Mouse (Mus musculus) layer of hippocampus, adult 9-11 months (tissue): ENCODE data around the gene Rims4.
A peak's percentile ranks its signal among the peaks of the same experiment; 100 is the strongest.

Experiments
- DNase-seq: peaks from one replicate; pipeline ENCODE4 v3.0.0; 2022

The Rims4 gene

GRCm38 (mm10) chr2:163918317-163919258 lies at the start of gene Rims4:
Gene Rims4, minus strand, starts transcription at chr2:163918683.
- peak; percentile 64 for DNase-seq

- no peak for DNase-seq
These were observed 47.2 kb upstream of the Rims4 start for GRCm38 (mm10) chr2:163965706-163966105.

- no peak for DNase-seq
These were observed 46.4 kb upstream of the Rims4 start for GRCm38 (mm10) chr2:163964606-163965560.

GRCm38 (mm10) chr2:163953622-163954310 lies 35.3 kb upstream of the Rims4 start:
- DNase-seq, result no peak

- peak; percentile 68 for DNase-seq
These were observed 33.3 kb upstream of the Rims4 start for GRCm38 (mm10) chr2:163951770-163952169.

- DNase-seq, result no peak
These were observed 29.5 kb upstream of the Rims4 start for GRCm38 (mm10) chr2:163947976-163948375.

GRCm38 (mm10) chr2:163946221-163946620 lies 27.7 kb upstream of the Rims4 start:
- DNase-seq, result peak; percentile 11

GRCm38 (mm10) chr2:163944511-163944910 lies 26.0 kb upstream of the Rims4 start:
- DNase-seq, result no peak

GRCm38 (mm10) chr2:163943056-163943455 lies 24.6 kb upstream of the Rims4 start:
- no peak for DNase-seq

GRCm38 (mm10) chr2:163939522-163939921 lies 21.0 kb upstream of the Rims4 start:
- DNase-seq, result no peak

- DNase-seq, result no peak
These were observed 13.7 kb upstream of the Rims4 start for GRCm38 (mm10) chr2:163932151-163932550.

- no peak for DNase-seq
These were observed 10.1 kb upstream of the Rims4 start for GRCm38 (mm10) chr2:163928464-163929200.

GRCm38 (mm10) chr2:163925044-163925443 lies 6.6 kb upstream of the Rims4 start:
- DNase-seq, result no peak

GRCm38 (mm10) chr2:163924531-163924930 lies 6.0 kb upstream of the Rims4 start:
- DNase-seq, result no peak

- no peak for DNase-seq
These were observed 4.6 kb upstream of the Rims4 start for GRCm38 (mm10) chr2:163923113-163923512.

- DNase-seq, result no peak
These were observed 1.1 kb upstream of the Rims4 start for GRCm38 (mm10) chr2:163919581-163919980.

- DNase-seq, result no peak
These were observed 1.8 kb downstream of the Rims4 start for GRCm38 (mm10) chr2:163916703-163917102.

- no peak for DNase-seq
These were observed 3.1 kb downstream of the Rims4 start for GRCm38 (mm10) chr2:163915294-163915791.

GRCm38 (mm10) chr2:163914107-163914506 lies 4.4 kb downstream of the Rims4 start:
- peak; percentile 92 for DNase-seq

- no peak for DNase-seq
These were observed 4.8 kb downstream of the Rims4 start for GRCm38 (mm10) chr2:163913704-163914103.

- peak; percentile 34 for DNase-seq
These were observed 6.5 kb downstream of the Rims4 start for GRCm38 (mm10) chr2:163911826-163912444.
